Mouse (Mus musculus) limb, embryonic 10.5 days (tissue): ENCODE measurements at regions not wholly inside any gene's neighbourhood (a gene's known extent, or its start where the extent isn't known, plus 50 kb on each side); places are given as distances from the start of the nearest gene placed in this dataset.
"Not testable (repeated sequence)": the region's sequence is repeated elsewhere in the genome, so short reads cannot be mapped to it uniquely, and the experiment has no call there.

ENCODE experiments used
- DNase-seq: peaks from one replicate; pipeline ENCODE4 v3.0.0-alpha.2; 2017; ENCODE audit warnings: low spot score
- H3K27ac ChIP-seq: fragments of 300-500 bp; sonication (generic); 2 replicates; pipeline ENCODE4 v1.5.1; 2016; ENCODE audit warnings: mild to moderate bottlenecking
- H3K27me3 ChIP-seq: fragments of 300-500 bp; sonication (generic); 2 replicates; pipeline ENCODE4 v1.6.1; 2016; ENCODE audit warnings: low read depth, mild to moderate bottlenecking; ENCODE audit not compliant: poor library complexity, severe bottlenecking
- H3K36me3 ChIP-seq: fragments of 300-500 bp; sonication (generic); 2 replicates; pipeline ENCODE4 v1.6.1; 2016; ENCODE audit warnings: mild to moderate bottlenecking, moderate library complexity
- H3K4me1 ChIP-seq: fragments of 300-500 bp; sonication (generic); 2 replicates; pipeline ENCODE4 v1.6.1; 2016
- H3K4me3 ChIP-seq: fragments of 300-500 bp; sonication (generic); 2 replicates; pipeline ENCODE4 v1.5.1; 2016; ENCODE audit warnings: mild to moderate bottlenecking, moderate library complexity
- H3K9me3 ChIP-seq: fragments of 300-500 bp; sonication (generic); replicated peaks from 2 replicates; pipeline ENCODE4 v1.6.1; 2016; ENCODE audit warnings: mild to moderate bottlenecking
- WGBS: fragments of 180-500 bp; shearing (Covaris S2); methylation state at CpG from one replicate; pipeline ENCODE4 v1.1.7; 2016; 5-methylcytosine and 5-hydroxymethylcytosine counted together

GRCm38 (mm10) chrX:70871209-70871608 is 178.8 kb upstream of the Mamld1 start:
- no peaks in the 10 kb centered on the region for H3K9me3 ChIP-seq
- no peaks in the 10 kb centered on the region for H3K4me1 ChIP-seq
- no peak overlapping the region for H3K4me3 ChIP-seq
- H3K27me3 ChIP-seq, result peaks cover 12% of the 10 kb centered on the region; the same call in 1 of the 2 replicates
- DNase-seq, result no peak
- no peak overlapping the region for H3K27ac ChIP-seq
- no peaks in the 10 kb centered on the region for H3K36me3 ChIP-seq
- WGBS, result 92% methylated on average over 1 of the region's 1 CpGs

- DNase-seq, result no peak
- Histone ChIP-seq H3K27ac (no peak overlapping the region), H3K4me1 (no peaks in the 10 kb centered on the region), H3K4me3 (no peak overlapping the region), H3K9me3 (no peaks in the 10 kb centered on the region), H3K27me3 (peaks cover 27% of the 10 kb centered on the region), H3K36me3 (no peaks in the 10 kb centered on the region)
- 94% methylated on average over 2 of the region's 2 CpGs for WGBS
Measured at GRCm38 (mm10) chrX:70881326-70881725, 168.7 kb upstream of the Mamld1 start.

- no peaks in the 10 kb centered on the region for H3K36me3 ChIP-seq
- 77% methylated on average over 2 of the region's 2 CpGs for WGBS
- H3K9me3 ChIP-seq, result no peaks in the 10 kb centered on the region
- H3K4me3 ChIP-seq, result no peak overlapping the region
- H3K4me1 ChIP-seq, result no peaks in the 10 kb centered on the region
- no peak for DNase-seq
- H3K27me3 ChIP-seq, result peaks cover 20% of the 10 kb centered on the region
- H3K27ac ChIP-seq, result no peak overlapping the region
Measured at GRCm38 (mm10) chrX:70883461-70883860, 166.6 kb upstream of the Mamld1 start.

GRCm38 (mm10) chrX:70894517-70894916 is 155.5 kb upstream of the Mamld1 start:
- WGBS, result 85% methylated on average over 2 of the region's 2 CpGs
- H3K9me3 ChIP-seq, result no peaks in the 10 kb centered on the region
- no peak overlapping the region for H3K27ac ChIP-seq
- no peaks in the 10 kb centered on the region for H3K4me1 ChIP-seq
- no peak overlapping the region for H3K4me3 ChIP-seq
- no peak for DNase-seq
- H3K27me3 ChIP-seq, result peaks cover 52% of the 10 kb centered on the region
- H3K36me3 ChIP-seq, result no peaks in the 10 kb centered on the region

GRCm38 (mm10) chrX:70895554-70895953 is 154.5 kb upstream of the Mamld1 start:
- 80% methylated on average over 4 of the region's 4 CpGs for WGBS
- DNase-seq, result no peak

GRCm38 (mm10) chrX:70897110-70897721 is 152.8 kb upstream of the Mamld1 start:
- no peak overlapping the region for H3K27ac ChIP-seq
- H3K4me1 ChIP-seq, result no peaks in the 10 kb centered on the region
- peaks cover 60% of the 10 kb centered on the region for H3K27me3 ChIP-seq
- no peaks in the 10 kb centered on the region for H3K36me3 ChIP-seq
- 50% methylated on average over 2 of the region's 2 CpGs for WGBS
- no peak overlapping the region for H3K4me3 ChIP-seq
- H3K9me3 ChIP-seq, result no peaks in the 10 kb centered on the region
- no peak for DNase-seq

More at GRCm38 (mm10) chrX:70895554-70895953, 154.5 kb upstream of the Mamld1 start:
- no peaks in the 10 kb centered on the region for H3K4me1 ChIP-seq
- H3K36me3 ChIP-seq, result no peaks in the 10 kb centered on the region
- no peaks in the 10 kb centered on the region for H3K9me3 ChIP-seq
- no peak overlapping the region for H3K4me3 ChIP-seq
- no peak overlapping the region for H3K27ac ChIP-seq
- peaks cover 58% of the 10 kb centered on the region for H3K27me3 ChIP-seq

- not testable (repeated sequence) for DNase-seq, H3K4me3 ChIP-seq, H3K4me1 ChIP-seq, H3K36me3 ChIP-seq, H3K27ac ChIP-seq, H3K9me3 ChIP-seq
- 91% methylated on average over 1 of the region's 1 CpGs for WGBS
- H3K27me3 ChIP-seq, result peaks cover 61% of the 10 kb centered on the region
Measured at GRCm38 (mm10) chrX:70898836-70899235, 151.2 kb upstream of the Mamld1 start.

GRCm38 (mm10) chrX:70899720-70900479 is 150.2 kb upstream of the Mamld1 start:
- peaks cover 61% of the 10 kb centered on the region for H3K27me3 ChIP-seq
- H3K4me1 ChIP-seq, result no peaks in the 10 kb centered on the region
- H3K4me3 ChIP-seq, result no peak overlapping the region
- no peaks in the 10 kb centered on the region for H3K9me3 ChIP-seq
- H3K27ac ChIP-seq, result no peak overlapping the region
- DNase-seq, result no peak
- 80% methylated on average over 8 of the region's 8 CpGs for WGBS
- no peaks in the 10 kb centered on the region for H3K36me3 ChIP-seq

- 73% methylated on average over 2 of the region's 2 CpGs for WGBS
- peaks cover 15% of the 10 kb centered on the region; the same call in 1 of the 2 replicates for H3K27me3 ChIP-seq
Measured at GRCm38 (mm10) chrX:70925646-70926045, 124.4 kb upstream of the Mamld1 start.

GRCm38 (mm10) chrX:70931944-70932343 is 118.1 kb upstream of the Mamld1 start:
- Histone ChIP-seq H3K9me3 (no peaks in the 10 kb centered on the region), H3K27me3 (peaks cover 32% of the 10 kb centered on the region), H3K36me3 (no peaks in the 10 kb centered on the region), H3K4me1 (no peaks in the 10 kb centered on the region), H3K4me3 (no peak overlapping the region), H3K27ac (no peak overlapping the region)
- DNase-seq, result no peak
- WGBS, result 53% methylated on average over 2 of the region's 2 CpGs

More at GRCm38 (mm10) chrX:70925646-70926045, 124.4 kb upstream of the Mamld1 start:
- DNase-seq, result no peak
- H3K36me3 ChIP-seq, result no peaks in the 10 kb centered on the region
- no peak overlapping the region for H3K27ac ChIP-seq
- no peak overlapping the region for H3K4me3 ChIP-seq
- H3K4me1 ChIP-seq, result no peaks in the 10 kb centered on the region
- H3K9me3 ChIP-seq, result no peaks in the 10 kb centered on the region

- no peak overlapping the region for H3K4me3 ChIP-seq
- no peaks in the 10 kb centered on the region for H3K36me3 ChIP-seq
- 77% methylated on average over 2 of the region's 2 CpGs for WGBS
- no peak overlapping the region for H3K27ac ChIP-seq
- no peaks in the 10 kb centered on the region for H3K4me1 ChIP-seq
- no peaks in the 10 kb centered on the region for H3K9me3 ChIP-seq
- no peak for DNase-seq
- H3K27me3 ChIP-seq, result peaks cover 35% of the 10 kb centered on the region
Measured at GRCm38 (mm10) chrX:70945382-70945781, 104.7 kb upstream of the Mamld1 start.

- no peak for DNase-seq
- no peaks in the 10 kb centered on the region for H3K36me3 ChIP-seq
- no peaks in the 10 kb centered on the region for H3K4me1 ChIP-seq
- no peaks in the 10 kb centered on the region for H3K9me3 ChIP-seq
- no peak overlapping the region for H3K4me3 ChIP-seq
- no peak overlapping the region for H3K27ac ChIP-seq
- 68% methylated on average over 8 of the region's 8 CpGs for WGBS
- H3K27me3 ChIP-seq, result peaks cover 35% of the 10 kb centered on the region
Measured at GRCm38 (mm10) chrX:70946052-70946451, 104.0 kb upstream of the Mamld1 start.

- H3K27me3 ChIP-seq, result peaks cover 55% of the 10 kb centered on the region
- H3K4me3 ChIP-seq, result no peak overlapping the region
- no peaks in the 10 kb centered on the region for H3K9me3 ChIP-seq
- no peaks in the 10 kb centered on the region for H3K4me1 ChIP-seq
- WGBS, result 77% methylated on average over 3 of the region's 3 CpGs
- H3K27ac ChIP-seq, result no peak overlapping the region
- no peaks in the 10 kb centered on the region for H3K36me3 ChIP-seq
- no peak for DNase-seq
Measured at GRCm38 (mm10) chrX:70949232-70949631, 100.8 kb upstream of the Mamld1 start.
